Mouse (Mus musculus) retina, postnatal 7 days (tissue): ENCODE measurements at regions not wholly inside any gene's neighbourhood (a gene's known extent, or its start where the extent isn't known, plus 50 kb on each side); places are given as distances from the start of the nearest gene placed in this dataset.
A peak's percentile ranks its signal among the peaks of the same experiment; 100 is the strongest.
"Not testable (repeated sequence)": the region's sequence is repeated elsewhere in the genome, so short reads cannot be mapped to it uniquely, and the experiment has no call there.

Experiments
- DNase-seq: peaks from one replicate; pipeline ENCODE4 v3.0.0-alpha.2; 2012; ENCODE audit warnings: low read depth, low spot score

GRCm38 (mm10) chr6:19855476-19855875, 989.4 kb downstream of the Ankrd7 start:
- not testable (repeated sequence) for DNase-seq

GRCm38 (mm10) chr6:19864101-19864500, 998.0 kb downstream of the Ankrd7 start:
- DNase-seq, result no peak

DNA sequence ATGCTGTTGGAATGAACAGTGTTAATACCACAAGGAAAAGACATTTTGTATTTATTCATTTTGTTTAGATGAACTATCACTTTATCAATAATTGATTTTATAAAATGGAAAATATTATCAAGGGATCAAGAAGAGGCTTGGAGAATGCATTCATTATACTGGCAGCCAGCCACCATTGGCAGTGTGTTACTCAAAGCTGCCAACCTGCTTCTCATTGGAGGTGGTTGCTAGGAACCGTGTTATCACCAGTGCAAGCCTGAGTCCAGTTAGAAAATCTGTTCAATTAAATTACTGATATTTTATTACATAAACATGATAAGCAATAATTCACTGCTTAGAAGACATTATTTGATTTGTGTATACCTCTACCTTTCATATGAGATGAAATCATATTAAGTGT, 1003.6 kb downstream of the Ankrd7 start:
- no peak for DNase-seq

- DNase-seq, result no peak
These were observed 1045.1 kb downstream of the Ankrd7 start for GRCm38 (mm10) chr6:19911181-19911580.

GRCm38 (mm10) chr6:19941784-19942183, 1075.7 kb downstream of the Ankrd7 start:
- DNase-seq, result not testable (repeated sequence)

GRCm38 (mm10) chr6:19944334-19944733, 1078.2 kb downstream of the Ankrd7 start:
- no peak for DNase-seq

- DNase-seq, result no peak
These were observed 1079.6 kb downstream of the Ankrd7 start for GRCm38 (mm10) chr6:19945693-19946092.

GRCm38 (mm10) chr6:19975898-19976297, 1109.8 kb downstream of the Ankrd7 start:
- DNase-seq, result no peak

DNA sequence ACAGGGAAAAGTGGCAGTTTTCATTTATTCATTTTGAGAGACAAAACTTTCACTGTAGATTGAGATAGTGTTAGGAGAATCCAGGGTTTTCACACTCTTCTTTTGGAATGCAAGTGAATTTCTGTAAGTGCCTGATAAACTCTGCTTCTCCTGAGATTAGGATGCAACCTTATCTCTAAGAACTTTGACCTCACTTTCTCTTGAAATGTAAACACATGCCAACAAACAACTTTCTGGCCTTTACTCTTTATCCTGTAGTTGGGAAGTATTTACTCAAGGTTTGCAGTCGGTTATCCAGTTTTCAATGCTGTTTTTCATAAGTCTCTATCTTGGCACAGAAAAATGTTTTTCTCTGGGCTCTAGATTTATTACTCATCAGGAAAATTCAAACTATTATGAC, 1125.7 kb downstream of the Ankrd7 start:
- DNase-seq, result no peak

DNA sequence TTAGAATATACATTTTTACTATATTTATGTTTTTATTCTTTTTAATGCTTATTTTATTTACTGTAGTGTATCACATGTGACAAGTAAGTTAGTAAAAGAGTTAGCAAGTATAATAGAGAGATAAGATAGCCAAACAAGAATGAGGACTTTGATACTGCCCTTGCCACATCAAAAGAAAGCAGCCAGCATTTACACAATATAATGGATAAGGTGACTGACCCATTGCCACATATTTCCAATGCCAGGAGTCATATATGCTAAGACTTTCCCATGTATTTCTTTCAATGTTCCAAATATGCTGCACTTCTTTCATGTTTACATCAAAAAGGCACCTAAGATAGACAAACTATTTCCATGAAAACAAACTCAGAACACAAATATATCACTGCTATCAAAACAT, 1162.3 kb downstream of the Ankrd7 start:
- DNase-seq, result no peak

- DNase-seq, result peak; percentile 11
These were observed 1171.7 kb downstream of the Ankrd7 start for GRCm38 (mm10) chr6:20037769-20038168.

DNA sequence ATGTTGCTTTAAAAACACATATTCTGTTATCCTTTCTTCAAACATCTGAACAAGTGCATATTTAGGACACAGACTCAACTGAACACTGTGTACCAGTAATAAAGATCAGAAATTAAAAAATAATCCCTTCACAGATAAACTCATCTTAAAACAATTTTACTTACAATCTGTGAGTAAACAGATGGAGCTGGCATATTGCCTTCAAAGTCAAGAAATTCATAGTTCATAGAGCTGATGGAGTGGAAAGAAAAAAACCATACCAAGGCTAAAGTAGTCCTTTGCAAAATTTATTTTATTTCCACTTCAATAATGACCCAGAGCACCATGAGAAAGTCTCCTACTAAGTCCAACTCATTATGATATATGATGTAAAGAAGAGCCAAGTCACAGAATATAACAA, 1136.6 kb upstream of the Kcnd2 start:
- no peak for DNase-seq

DNA sequence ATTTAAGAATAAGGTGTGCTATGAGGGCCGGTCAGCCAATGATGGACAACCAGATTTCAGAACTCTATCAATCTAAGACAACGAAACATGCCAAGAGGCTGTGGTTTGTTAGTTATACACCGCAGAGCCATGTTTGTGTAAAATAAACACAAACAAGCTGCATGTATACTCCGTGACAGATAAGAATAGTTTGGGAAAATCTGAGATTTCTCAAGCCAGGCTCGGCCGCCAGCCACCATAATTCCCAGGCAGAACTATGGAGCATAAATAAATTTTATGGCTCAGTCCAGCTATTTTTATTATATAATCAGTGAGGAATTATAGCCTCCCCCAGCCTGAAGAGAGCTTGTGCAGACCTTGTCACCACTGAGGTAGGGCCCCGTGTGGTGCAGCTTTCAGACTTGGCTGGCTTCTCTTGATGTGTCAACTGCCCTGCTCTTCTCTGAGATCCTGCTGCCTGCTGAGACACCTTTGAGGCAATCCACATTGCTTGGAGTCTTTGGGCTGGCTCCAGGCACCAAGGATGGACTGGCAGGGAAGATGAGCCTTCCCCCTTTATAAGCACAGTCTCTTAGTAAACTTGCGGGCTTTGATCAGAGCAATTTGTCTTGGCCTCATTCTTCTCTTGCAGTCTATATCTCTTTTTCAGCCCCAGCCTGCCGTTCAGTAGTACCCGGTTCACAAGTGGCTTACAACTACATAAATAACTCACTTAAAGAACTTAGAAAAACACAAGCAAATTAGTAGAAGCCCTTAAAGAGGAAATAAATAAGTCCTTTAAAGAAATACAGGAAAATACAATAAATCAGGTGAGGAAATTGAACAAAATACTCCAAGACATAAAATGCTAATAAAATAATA, 1123.0 kb upstream of the Kcnd2 start:
- no peak for DNase-seq

DNA sequence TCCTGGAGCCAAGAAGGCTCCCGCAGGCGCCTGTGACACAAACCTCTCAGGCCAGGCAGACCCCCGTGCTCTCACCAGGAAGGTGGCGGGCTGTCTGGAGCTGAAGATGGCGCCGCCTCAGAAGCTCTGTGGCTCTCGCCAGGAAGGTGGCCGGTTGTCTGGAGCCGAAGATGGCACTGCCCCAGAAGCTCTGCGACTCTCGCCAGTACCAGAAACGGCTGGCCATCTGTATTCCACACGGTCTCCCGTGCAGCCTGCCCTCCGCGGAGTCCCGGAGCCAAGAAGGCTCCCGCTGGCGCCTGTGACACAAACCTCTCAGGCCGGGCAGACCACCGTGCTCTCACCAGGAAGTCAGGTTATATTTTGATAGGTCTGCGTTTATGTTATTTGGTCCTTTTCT, 1081.3 kb upstream of the Kcnd2 start:
- not testable (repeated sequence) for DNase-seq

DNA sequence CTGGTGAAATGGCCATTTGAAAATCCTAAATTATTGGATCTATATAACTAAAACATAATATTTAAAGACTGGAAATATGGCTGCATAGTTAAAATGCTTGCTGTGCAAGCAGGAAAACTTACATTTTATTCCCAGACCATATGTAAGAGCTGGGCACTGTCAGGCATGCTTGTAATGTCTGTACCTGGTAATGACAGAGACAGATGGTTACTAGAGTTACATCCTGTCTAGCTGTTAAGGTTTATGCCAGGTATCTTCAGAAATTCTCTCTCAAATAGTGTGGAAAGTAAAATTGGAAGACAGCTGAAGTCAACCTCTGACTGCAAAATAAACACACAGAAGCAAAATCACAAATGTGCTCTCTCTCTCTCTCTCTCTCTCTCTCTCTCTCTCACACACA, 1077.8 kb upstream of the Kcnd2 start:
- no peak for DNase-seq
